Mouse (Mus musculus): Measurements from ENCODE around the gene Tsga13. TPM values are rescaled to one million over a fixed set of nuclear protein-coding genes. Genes with fewer than 3 reads are reported as not detected.

Gene Tsga13
- polyA plus RNA-seq, 1 experiment from 2014 or later = 0.37 TPM

- no peaks in the 10 kb centered on the region for H3K27me3 ChIP-seq (ENCODE audit: insufficient read depth, low read length)
- 11% methylated on average over 3 of the region's 3 CpGs for WGBS
- H3K4me3 ChIP-seq (ENCODE audit: low read length) = no peak overlapping the region
- peak; percentile 23; the same call in 1 of the 2 replicates for ATAC-seq (ENCODE audit: low FRiP score, low TSS enrichment)
- no peaks in the 10 kb centered on the region for H3K9me3 ChIP-seq (ENCODE audit: low read length)
- no peak overlapping the region for H3K4me2 ChIP-seq (replicated peaks; ENCODE audit: low read depth, low read length)
- no peak overlapping the region for H3K9ac ChIP-seq (replicated peaks; ENCODE audit: low read length)
- H3K36me3 ChIP-seq (ENCODE audit: insufficient read depth, low read length) = no peaks in the 10 kb centered on the region
- no peak overlapping the region for H3K27ac ChIP-seq (ENCODE audit: low read length)
- peaks cover 6% of the 10 kb centered on the region; the same call in 1 of the 2 replicates for H3K4me1 ChIP-seq (ENCODE audit: insufficient read depth, low read length)
Observed at GRCm38 (mm10) chr6:30904033-30904432, 11.3 kb downstream of the Tsga13 start.

DNA sequence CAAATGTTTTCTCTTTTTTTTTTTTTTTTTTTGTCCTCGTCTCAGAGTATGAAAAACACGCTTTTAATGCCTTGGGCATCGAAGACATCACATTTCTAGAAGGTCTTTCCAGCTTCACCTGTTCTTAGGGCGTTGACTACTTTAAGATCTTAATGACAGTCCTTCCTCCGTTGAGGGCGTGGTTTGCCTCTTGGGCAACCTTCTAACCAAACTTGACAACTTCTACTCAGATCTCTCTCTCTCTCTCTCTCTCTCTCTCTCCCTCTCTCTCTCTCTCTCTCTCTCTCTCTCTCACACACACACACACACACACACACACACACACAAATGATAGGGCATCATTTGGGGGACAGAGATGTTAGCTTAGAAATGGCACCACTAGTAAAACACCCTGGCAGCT lies 17.9 kb downstream of the Tsga13 start:
- Histone ChIP-seq H3K4me1 (ENCODE audit: insufficient read depth, low read length) (peaks cover 16% of the 10 kb centered on the region), H3K4me3 (ENCODE audit: low read length) (no peak overlapping the region), H3K9ac (replicated peaks; ENCODE audit: low read length) (no peak overlapping the region), H3K27ac (ENCODE audit: low read length) (no peak overlapping the region), H3K9me3 (ENCODE audit: low read length) (no peaks in the 10 kb centered on the region), H3K27me3 (ENCODE audit: insufficient read depth, low read length) (no peaks in the 10 kb centered on the region), H3K4me2 (replicated peaks; ENCODE audit: low read depth, low read length) (no peak overlapping the region), H3K36me3 (ENCODE audit: insufficient read depth, low read length) (no peaks in the 10 kb centered on the region)
- no peak for ATAC-seq (ENCODE audit: low FRiP score, low TSS enrichment)
- WGBS = 73% methylated on average over 6 of the region's 6 CpGs

- Histone ChIP-seq H3K9ac (replicated peaks; ENCODE audit: low read length) (peak overlapping the region; percentile 83), H3K4me3 (ENCODE audit: low read length) (peak overlapping the region; percentile 78), H3K27me3 (ENCODE audit: insufficient read depth, low read length) (no peaks in the 10 kb centered on the region), H3K27ac (ENCODE audit: low read length) (peak overlapping the region; percentile 97), H3K36me3 (ENCODE audit: insufficient read depth, low read length) (no peaks in the 10 kb centered on the region), H3K4me1 (ENCODE audit: insufficient read depth, low read length) (peaks cover 16% of the 10 kb centered on the region), H3K4me2 (replicated peaks; ENCODE audit: low read depth, low read length) (peak overlapping the region; percentile 61), H3K9me3 (ENCODE audit: low read length) (no peaks in the 10 kb centered on the region)
- ATAC-seq (ENCODE audit: low FRiP score, low TSS enrichment) = no peak
- 23% methylated on average over 8 of the region's 8 CpGs for WGBS
Observed at GRCm38 (mm10) chr6:30896986-30897327, 18.4 kb downstream of the Tsga13 start.

DNA sequence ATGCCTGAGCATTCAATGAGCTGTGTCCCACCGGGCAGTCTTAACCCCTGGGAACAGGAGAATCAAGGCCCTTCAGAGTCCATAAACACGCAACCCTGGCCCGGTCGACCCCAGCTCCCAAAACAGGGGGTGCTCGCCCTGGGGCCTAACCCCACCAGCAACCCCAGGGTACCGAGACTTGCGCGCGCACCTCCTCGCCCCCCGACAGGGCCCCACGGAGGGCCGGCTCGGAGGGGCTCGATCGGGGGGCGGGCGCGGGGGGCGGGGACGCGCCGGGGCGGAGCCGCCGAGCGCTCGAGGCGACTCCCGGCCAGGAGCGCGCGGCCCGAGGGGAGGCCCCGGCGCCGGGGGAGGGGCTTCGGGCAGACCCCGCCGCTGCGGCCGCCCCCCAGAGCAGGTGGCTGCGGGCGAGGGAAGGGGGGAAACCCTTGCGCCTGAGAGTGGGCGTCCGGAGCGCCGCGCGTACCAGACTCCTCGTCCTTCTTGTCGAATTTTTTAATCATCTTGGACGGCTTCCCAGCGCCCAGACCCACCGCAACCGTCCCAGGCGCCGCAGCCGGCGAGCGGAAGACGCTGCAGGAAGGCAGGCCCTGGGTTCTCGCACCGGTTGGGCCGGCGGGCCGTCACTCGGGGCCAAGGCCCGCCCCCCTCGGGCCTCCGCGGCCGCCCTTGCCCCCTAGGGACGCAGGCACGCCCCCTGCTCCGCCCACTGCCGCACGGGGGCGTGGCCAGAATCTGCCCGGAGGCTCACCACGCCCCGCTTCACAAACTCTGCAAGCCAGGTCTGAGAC lies 19.0 kb downstream of the Tsga13 start, which contains the start of gene Copg2:
Gene Copg2, minus strand, starts transcription at position 600 of the 791 bp plus-strand sequence.
- Histone ChIP-seq H3K27ac (ENCODE audit: low read length) (peak within 1 kb of the TSS; percentile 97), H3K9me3 (ENCODE audit: low read length) (no peaks in the 10 kb centered on the region), H3K36me3 (ENCODE audit: insufficient read depth, low read length) (no peaks in the 10 kb centered on the region), H3K4me3 (ENCODE audit: low read length) (peak within 1 kb of the TSS; percentile 78), H3K9ac (replicated peaks; ENCODE audit: low read length) (peak within 1 kb of the TSS; percentile 83), H3K27me3 (ENCODE audit: insufficient read depth, low read length) (no peaks in the 10 kb centered on the region), H3K4me1 (ENCODE audit: insufficient read depth, low read length) (peaks cover 16% of the 10 kb centered on the region), H3K4me2 (replicated peaks; ENCODE audit: low read depth, low read length) (peak within 1 kb of the TSS; percentile 61)
- under 1% methylated on average over 69 of the region's 83 CpGs for WGBS
- peak; percentile 99 for ATAC-seq (ENCODE audit: low FRiP score, low TSS enrichment)

- Histone ChIP-seq H3K4me3 (ENCODE audit: low read length) (peak overlapping the region; percentile 78), H3K36me3 (ENCODE audit: insufficient read depth, low read length) (no peaks in the 10 kb centered on the region), H3K27me3 (ENCODE audit: insufficient read depth, low read length) (no peaks in the 10 kb centered on the region), H3K9me3 (ENCODE audit: low read length) (no peaks in the 10 kb centered on the region), H3K27ac (ENCODE audit: low read length) (peak overlapping the region; percentile 97), H3K4me2 (replicated peaks; ENCODE audit: low read depth, low read length) (peak overlapping the region; percentile 51), H3K9ac (replicated peaks; ENCODE audit: low read length) (peak overlapping the region; percentile 83), H3K4me1 (ENCODE audit: insufficient read depth, low read length) (peaks cover 16% of the 10 kb centered on the region)
- ATAC-seq (ENCODE audit: low FRiP score, low TSS enrichment) = no peak; the same call in 1 of the 2 replicates
- 10% methylated on average over 3 of the region's 3 CpGs for WGBS
Observed at GRCm38 (mm10) chr6:30895819-30896194, 19.6 kb downstream of the Tsga13 start.

- Histone ChIP-seq H3K27me3 (ENCODE audit: insufficient read depth, low read length) (no peaks in the 10 kb centered on the region), H3K9me3 (ENCODE audit: low read length) (no peaks in the 10 kb centered on the region), H3K9ac (replicated peaks; ENCODE audit: low read length) (no peak overlapping the region), H3K4me3 (ENCODE audit: low read length) (no peak overlapping the region), H3K27ac (ENCODE audit: low read length) (no peak overlapping the region), H3K4me1 (ENCODE audit: insufficient read depth, low read length) (peaks cover 16% of the 10 kb centered on the region), H3K36me3 (ENCODE audit: insufficient read depth, low read length) (peaks cover 8% of the 10 kb centered on the region; the same call in 1 of the 2 replicates), H3K4me2 (replicated peaks; ENCODE audit: low read depth, low read length) (no peak overlapping the region)
- WGBS = 58% methylated on average over 4 of the region's 4 CpGs
- no peak for ATAC-seq (ENCODE audit: low FRiP score, low TSS enrichment)
Observed at GRCm38 (mm10) chr6:30893081-30893480, 22.3 kb downstream of the Tsga13 start.

DNA sequence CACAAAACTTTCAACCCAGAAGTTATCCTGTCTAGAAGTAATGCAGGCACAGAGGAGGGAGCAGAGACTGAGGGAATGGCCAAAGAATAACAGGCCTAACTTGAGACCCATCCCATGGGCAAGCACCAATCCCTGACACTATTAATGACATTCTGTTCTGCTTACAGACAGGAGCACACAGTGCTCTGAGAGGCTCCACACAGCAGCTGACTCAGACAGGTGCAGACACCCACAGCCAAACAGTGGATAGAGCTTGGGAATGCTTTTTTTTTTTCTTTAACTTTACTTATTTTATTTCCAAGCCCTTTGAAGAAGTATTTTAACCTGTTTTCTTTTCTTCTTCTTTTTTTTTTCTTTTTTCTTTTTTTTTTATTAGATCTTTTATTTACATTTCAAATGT lies 23.6 kb downstream of the Tsga13 start:
- peaks cover 12% of the 10 kb centered on the region for H3K4me1 ChIP-seq (ENCODE audit: insufficient read depth, low read length)
- no peaks in the 10 kb centered on the region for H3K27me3 ChIP-seq (ENCODE audit: insufficient read depth, low read length)
- H3K36me3 ChIP-seq (ENCODE audit: insufficient read depth, low read length) = peaks cover 9% of the 10 kb centered on the region; the same call in 1 of the 2 replicates
- no peak overlapping the region for H3K27ac ChIP-seq (ENCODE audit: low read length)
- no peak for ATAC-seq (ENCODE audit: low FRiP score, low TSS enrichment)
- H3K4me3 ChIP-seq (ENCODE audit: low read length) = no peak overlapping the region
- no peak overlapping the region for H3K4me2 ChIP-seq (replicated peaks; ENCODE audit: low read depth, low read length)
- H3K9me3 ChIP-seq (ENCODE audit: low read length) = no peaks in the 10 kb centered on the region
- no peak overlapping the region for H3K9ac ChIP-seq (replicated peaks; ENCODE audit: low read length)

DNA sequence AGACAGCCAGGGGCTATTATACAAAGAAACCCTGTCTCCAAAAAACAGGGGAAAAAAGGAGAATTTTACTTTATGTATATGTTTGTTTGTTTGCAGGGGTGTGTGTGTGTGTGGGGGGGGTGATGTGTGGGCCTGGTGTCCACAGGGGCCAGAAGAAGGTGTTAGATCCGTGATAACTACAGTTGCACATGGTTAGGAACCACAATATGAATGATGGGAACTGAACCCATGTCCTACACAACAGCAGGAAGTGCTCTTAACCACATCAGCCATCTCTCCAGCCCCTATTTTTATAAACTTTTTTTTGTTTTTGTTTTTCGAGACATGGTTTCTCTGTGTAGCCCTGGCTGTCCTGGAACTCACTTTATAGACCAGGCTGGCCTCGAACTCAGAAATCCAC lies 30.5 kb downstream of the Tsga13 start:
- ATAC-seq (ENCODE audit: low FRiP score, low TSS enrichment) = no peak
- Histone ChIP-seq H3K27ac (ENCODE audit: low read length) (no peak overlapping the region), H3K9ac (replicated peaks; ENCODE audit: low read length) (no peak overlapping the region), H3K4me1 (ENCODE audit: insufficient read depth, low read length) (no peaks in the 10 kb centered on the region), H3K36me3 (ENCODE audit: insufficient read depth, low read length) (peaks cover 18% of the 10 kb centered on the region; the same call in 1 of the 2 replicates), H3K4me3 (ENCODE audit: low read length) (no peak overlapping the region), H3K4me2 (replicated peaks; ENCODE audit: low read depth, low read length) (no peak overlapping the region), H3K27me3 (ENCODE audit: insufficient read depth, low read length) (no peaks in the 10 kb centered on the region), H3K9me3 (ENCODE audit: low read length) (no peaks in the 10 kb centered on the region)
- WGBS = 88% methylated on average over 3 of the region's 3 CpGs

DNA sequence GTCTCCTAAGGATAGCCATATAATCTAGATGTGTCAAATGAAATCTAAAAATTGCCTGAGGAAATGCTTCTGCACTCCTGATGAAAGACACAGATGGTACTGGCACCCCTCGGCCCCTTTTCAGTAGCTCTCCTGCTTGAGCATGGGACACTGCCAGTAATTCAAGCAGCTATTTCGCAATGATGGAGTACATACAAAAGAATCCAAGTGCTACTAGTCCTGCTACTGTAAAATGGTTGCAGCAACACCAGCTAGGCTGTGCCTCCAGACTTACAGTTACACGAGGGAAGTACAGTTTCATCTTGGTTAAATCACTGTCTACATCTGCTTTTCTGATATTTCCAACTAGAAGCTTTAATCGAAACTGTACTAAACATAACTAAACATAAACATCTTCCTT lies 31.9 kb downstream of the Tsga13 start:
- 83% methylated on average over 4 of the region's 4 CpGs for WGBS
- H3K27me3 ChIP-seq (ENCODE audit: insufficient read depth, low read length) = no peaks in the 10 kb centered on the region
- H3K27ac ChIP-seq (ENCODE audit: low read length) = no peak overlapping the region
- no peaks in the 10 kb centered on the region for H3K9me3 ChIP-seq (ENCODE audit: low read length)
- ATAC-seq (ENCODE audit: low FRiP score, low TSS enrichment) = no peak
- H3K36me3 ChIP-seq (ENCODE audit: insufficient read depth, low read length) = peaks cover 17% of the 10 kb centered on the region; the same call in 1 of the 2 replicates
- H3K4me1 ChIP-seq (ENCODE audit: insufficient read depth, low read length) = no peaks in the 10 kb centered on the region
- no peak overlapping the region for H3K4me2 ChIP-seq (replicated peaks; ENCODE audit: low read depth, low read length)
- no peak overlapping the region for H3K4me3 ChIP-seq (ENCODE audit: low read length)
- H3K9ac ChIP-seq (replicated peaks; ENCODE audit: low read length) = no peak overlapping the region

- peaks cover 20% of the 10 kb centered on the region for H3K36me3 ChIP-seq (ENCODE audit: insufficient read depth, low read length)
- no peak overlapping the region for H3K4me3 ChIP-seq (ENCODE audit: low read length)
- peaks cover 6% of the 10 kb centered on the region; the same call in 1 of the 2 replicates for H3K9me3 ChIP-seq (ENCODE audit: low read length)
- no peaks in the 10 kb centered on the region for H3K4me1 ChIP-seq (ENCODE audit: insufficient read depth, low read length)
- no peak overlapping the region for H3K4me2 ChIP-seq (replicated peaks; ENCODE audit: low read depth, low read length)
- no peaks in the 10 kb centered on the region for H3K27me3 ChIP-seq (ENCODE audit: insufficient read depth, low read length)
- ATAC-seq (ENCODE audit: low FRiP score, low TSS enrichment) = no peak
- H3K27ac ChIP-seq (ENCODE audit: low read length) = no peak overlapping the region
- no peak overlapping the region for H3K9ac ChIP-seq (replicated peaks; ENCODE audit: low read length)
Observed at GRCm38 (mm10) chr6:30876661-30877060, 38.7 kb downstream of the Tsga13 start.
